Mouse (Mus musculus) stomach, postnatal 0 days (tissue): Measurements from ENCODE around the gene Dst. TPM values are rescaled to one million over a fixed set of nuclear protein-coding genes. Genes with fewer than 3 reads are reported as not detected.

Experiments used
- ATAC-seq: fragments of 200-750 bp; cut with Nextera tagmentation; 2 replicates; pipeline ENCODE4 v1.8.0; 2017; ENCODE audit not compliant: low FRiP score, low TSS enrichment
- DNase-seq: peaks from one replicate; pipeline ENCODE4 v3.0.0-alpha.2; 2016; ENCODE audit warnings: low spot score
- H3K27ac ChIP-seq: fragments of 300-500 bp; sonication (generic); replicated peaks from 2 replicates; pipeline ENCODE4 v1.5.1; 2014; ENCODE audit warnings: mild to moderate bottlenecking, control low read depth
- H3K27me3 ChIP-seq: fragments of 300-500 bp; sonication (generic); 2 replicates; pipeline ENCODE4 v1.6.1; 2014; ENCODE audit warnings: low read length; ENCODE audit not compliant: control insufficient read depth, insufficient read depth
- H3K36me3 ChIP-seq: fragments of 300-500 bp; sonication (generic); 2 replicates; pipeline ENCODE4 v1.6.1; 2014; ENCODE audit warnings: low read length, mixed read lengths; ENCODE audit not compliant: control insufficient read depth, insufficient read depth
- H3K4me1 ChIP-seq: fragments of 300-500 bp; sonication (generic); replicated peaks from 2 replicates; pipeline ENCODE4 v1.6.1; 2014; ENCODE audit warnings: antibody characterized with exemption; ENCODE audit not compliant: control insufficient read depth, insufficient read depth
- H3K4me2 ChIP-seq: fragments of 300-500 bp; sonication (generic); replicated peaks from 2 replicates; pipeline ENCODE4 v1.6.1; 2014; ENCODE audit warnings: low read depth, mild to moderate bottlenecking, control low read depth, moderate library complexity
- H3K4me3 ChIP-seq: fragments of 300-500 bp; sonication (generic); 2 replicates; pipeline ENCODE4 v1.5.1; 2014; ENCODE audit warnings: low read depth, low read length, control low read depth
- H3K9ac ChIP-seq: fragments of 300-500 bp; sonication (generic); 2 replicates; pipeline ENCODE4 v1.6.1; 2014; ENCODE audit warnings: mild to moderate bottlenecking, low read length, control low read depth, mixed read lengths
- H3K9me3 ChIP-seq: fragments of 300-500 bp; sonication (generic); 2 replicates; pipeline ENCODE4 v1.6.1; 2016; ENCODE audit warnings: low read length; ENCODE audit not compliant: control insufficient read depth
- CTCF ChIP-seq: IDR thresholded peaks from 2 replicates; pipeline ENCODE4 v1.5.1; 2016; ENCODE audit warnings: antibody characterized with exemption, low read depth, mild to moderate bottlenecking, moderate library complexity
- EP300 ChIP-seq: optimal IDR thresholded peaks from 2 replicates; pipeline ENCODE3; 2016; ENCODE audit warnings: antibody characterized with exemption
- WGBS: fragments of 180-500 bp; shearing (Covaris S2); extraction: QIAGEN DNeasy Blood & Tissue Kit; methylation state at CpG from one replicate; pipeline ENCODE4 v1.1.7; 2014; 5-methylcytosine and 5-hydroxymethylcytosine counted together
- polyA plus RNA-seq: library from polyadenylated mRNA; unstranded; fragments of >200 nt; fragmentation: Nextera tagmentation; extraction: Ambion mirVana; gene quantifications from 2 replicates; pipeline ENCODE4 v1.2.1, GENCODE M21; 2015

Gene Dst
- polyA plus RNA-seq, 1 experiment from 2014 or later: 16.4 TPM

- ATAC-seq (no peak), DNase-seq (no peak)
- no peak overlapping the region for H3K9ac ChIP-seq
- WGBS: 90% methylated on average over 3 of the region's 3 CpGs
- no peak overlapping the region for H3K27ac ChIP-seq
- no peak for TF ChIP-seq CTCF
- TF ChIP-seq EP300: no peak
- no peak overlapping the region for H3K4me3 ChIP-seq
- no peaks in the 10 kb centered on the region for H3K36me3 ChIP-seq
- no peaks in the 10 kb centered on the region for H3K9me3 ChIP-seq
- H3K4me2 ChIP-seq: no peak overlapping the region
- H3K27me3 ChIP-seq: no peaks in the 10 kb centered on the region
- no peaks in the 10 kb centered on the region for H3K4me1 ChIP-seq
Observed at GRCm38 (mm10) chr1:33932196-33932595, 24.2 kb downstream of the Dst start.

- TF ChIP-seq CTCF (no peak), EP300 (no peak)
- Histone ChIP-seq H3K9ac (no peak overlapping the region), H3K4me1 (no peaks in the 10 kb centered on the region), H3K27me3 (no peaks in the 10 kb centered on the region), H3K27ac (no peak overlapping the region), H3K4me2 (no peak overlapping the region), H3K9me3 (no peaks in the 10 kb centered on the region), H3K4me3 (no peak overlapping the region), H3K36me3 (no peaks in the 10 kb centered on the region)
- 76% methylated on average over 14 of the region's 14 CpGs for WGBS
- ATAC-seq (no peak), DNase-seq (no peak)
Observed at GRCm38 (mm10) chr1:33932845-33933499, 24.9 kb downstream of the Dst start.

GRCm38 (mm10) chr1:33935946-33936345 lies 27.9 kb downstream of the Dst start:
- DNase-seq (no peak), ATAC-seq (no peak)
- Histone ChIP-seq H3K4me1 (no peaks in the 10 kb centered on the region), H3K27me3 (no peaks in the 10 kb centered on the region), H3K9me3 (no peaks in the 10 kb centered on the region), H3K36me3 (no peaks in the 10 kb centered on the region), H3K9ac (no peak overlapping the region), H3K4me3 (no peak overlapping the region), H3K4me2 (no peak overlapping the region), H3K27ac (no peak overlapping the region)
- 80% methylated on average over 3 of the region's 3 CpGs for whole genome bisulfite sequencing
- no peak for TF ChIP-seq EP300
- no peak for TF ChIP-seq CTCF

- Histone ChIP-seq H3K9me3 (no peaks in the 10 kb centered on the region), H3K4me2 (no peak overlapping the region), H3K27me3 (no peaks in the 10 kb centered on the region), H3K4me1 (no peaks in the 10 kb centered on the region), H3K9ac (no peak overlapping the region), H3K36me3 (no peaks in the 10 kb centered on the region), H3K4me3 (no peak overlapping the region), H3K27ac (no peak overlapping the region)
- TF ChIP-seq EP300 (no peak), CTCF (no peak)
- ATAC-seq (no peak), DNase-seq (no peak)
- WGBS: 83% methylated on average over 5 of the region's 5 CpGs
Observed at GRCm38 (mm10) chr1:33939828-33940227, 31.8 kb downstream of the Dst start.

- ATAC-seq (no peak), DNase-seq (no peak)
- no peaks in the 10 kb centered on the region for H3K36me3 ChIP-seq
- 79% methylated on average over 11 of the region's 11 CpGs for WGBS
- H3K4me1 ChIP-seq: no peaks in the 10 kb centered on the region
- no peaks in the 10 kb centered on the region for H3K27me3 ChIP-seq
- H3K4me2 ChIP-seq: no peak overlapping the region
- H3K9ac ChIP-seq: no peak overlapping the region
- no peak overlapping the region for H3K27ac ChIP-seq
- H3K4me3 ChIP-seq: no peak overlapping the region
- no peaks in the 10 kb centered on the region for H3K9me3 ChIP-seq
- TF ChIP-seq EP300 (no peak), CTCF (no peak)
Observed at GRCm38 (mm10) chr1:33940364-33940928, 32.4 kb downstream of the Dst start.

GRCm38 (mm10) chr1:33942638-33943037 lies 34.6 kb downstream of the Dst start:
- Histone ChIP-seq H3K4me1 (no peaks in the 10 kb centered on the region), H3K27ac (no peak overlapping the region), H3K9me3 (no peaks in the 10 kb centered on the region), H3K4me3 (no peak overlapping the region), H3K4me2 (no peak overlapping the region), H3K36me3 (no peaks in the 10 kb centered on the region), H3K27me3 (no peaks in the 10 kb centered on the region), H3K9ac (no peak overlapping the region)
- ATAC-seq: no peak
- 87% methylated on average over 8 of the region's 8 CpGs for WGBS
- TF ChIP-seq EP300 (no peak), CTCF (no peak)
- no peak for DNase-seq
